Mouse (Mus musculus) adrenal gland, postnatal 36 days (tissue): ENCODE results near the gene Rgl1. TPM values are rescaled to one million over a fixed set of nuclear protein-coding genes. Genes with fewer than 3 reads are reported as not detected.

Source experiments
- DNase-seq, 2 experiments: peaks; one replicate each; pipeline ENCODE4 v3.0.0; 2021; ENCODE audit warnings: mixed read lengths in 1 of 2
- total RNA-seq, 2 experiments: library from RNA; stranded (reverse); gene quantifications; 2 replicates each; pipeline ENCODE4 v1.2.3; 2021

The Rgl1 gene
- total RNA-seq, 2 experiments from 2014 or later = 27.6 to 37.2 TPM

DNA sequence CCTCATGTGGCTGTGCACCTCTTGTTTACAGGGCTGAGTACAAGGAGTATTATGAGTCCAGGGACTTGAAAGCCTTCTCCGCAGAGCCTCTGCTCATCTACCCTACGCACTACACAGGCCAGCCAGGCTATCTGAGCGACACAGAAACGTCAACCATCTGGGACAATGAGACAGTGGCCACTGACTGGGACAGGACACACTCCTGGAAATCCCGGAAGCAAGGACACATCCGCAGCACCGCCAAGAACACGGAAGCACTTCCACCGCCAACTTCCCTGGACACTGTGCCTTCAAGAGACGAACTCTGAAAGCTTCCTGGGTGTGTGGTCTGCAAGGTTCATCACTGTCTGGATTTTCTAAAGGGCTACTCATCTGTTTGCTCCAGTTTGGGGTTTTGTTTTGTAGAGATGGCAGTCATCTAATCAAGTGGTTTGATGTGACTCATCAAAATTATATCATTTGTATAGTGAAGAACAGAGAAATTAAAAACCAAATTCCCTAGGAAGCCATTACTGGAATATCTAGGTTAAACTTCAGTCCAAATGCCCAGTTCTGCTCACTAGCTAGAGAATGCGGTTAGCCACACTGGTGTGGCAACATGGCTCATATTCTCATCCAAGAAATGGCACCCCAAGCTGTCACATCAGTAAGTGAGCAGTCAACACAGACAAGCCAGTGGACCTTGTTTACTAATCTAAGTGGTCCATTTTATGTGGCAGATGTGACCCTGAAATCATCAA is 257.5 kb downstream of the Rgl1 start:
- DNase-seq = no peak

DNA sequence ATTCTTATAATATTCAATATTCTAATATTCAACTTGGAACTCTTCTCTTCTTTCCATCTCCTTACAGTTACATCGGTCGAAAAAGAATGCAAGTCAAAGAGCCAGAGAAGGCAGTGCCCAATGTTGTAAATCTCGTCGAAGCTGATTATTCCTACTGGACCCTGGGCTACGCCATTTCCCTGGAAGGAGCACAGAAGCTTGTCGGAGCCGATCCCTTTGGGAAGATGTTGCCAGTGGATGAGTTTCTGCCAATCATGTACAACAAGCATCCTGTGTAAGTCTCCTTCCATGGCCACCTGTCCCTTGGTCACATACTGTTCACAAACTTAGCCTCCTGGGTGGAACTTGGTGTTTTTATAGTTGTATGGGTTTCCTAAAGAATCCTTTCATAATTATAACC is 259.4 kb downstream of the Rgl1 start:
- no peak for DNase-seq

DNA sequence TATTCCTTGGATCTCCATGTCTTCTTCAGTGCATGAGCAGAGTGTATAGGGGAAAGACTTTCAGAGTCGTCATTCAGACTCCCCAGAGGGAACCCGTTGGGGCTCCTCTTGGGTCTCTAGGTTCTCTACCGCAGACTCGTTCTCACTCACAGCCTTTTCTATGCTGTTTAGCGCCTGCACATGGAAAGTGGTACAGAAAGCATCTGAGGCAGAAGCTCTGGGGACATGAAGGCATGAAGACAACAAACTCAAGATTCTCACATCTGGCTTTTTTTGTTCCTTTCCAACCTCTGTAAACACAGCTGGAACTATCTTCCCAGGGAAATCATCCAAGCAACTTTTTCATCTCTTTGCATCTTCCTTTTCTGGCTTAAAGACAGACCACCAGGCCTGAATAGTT is 260.0 kb downstream of the Rgl1 start:
- no peak for DNase-seq

DNA sequence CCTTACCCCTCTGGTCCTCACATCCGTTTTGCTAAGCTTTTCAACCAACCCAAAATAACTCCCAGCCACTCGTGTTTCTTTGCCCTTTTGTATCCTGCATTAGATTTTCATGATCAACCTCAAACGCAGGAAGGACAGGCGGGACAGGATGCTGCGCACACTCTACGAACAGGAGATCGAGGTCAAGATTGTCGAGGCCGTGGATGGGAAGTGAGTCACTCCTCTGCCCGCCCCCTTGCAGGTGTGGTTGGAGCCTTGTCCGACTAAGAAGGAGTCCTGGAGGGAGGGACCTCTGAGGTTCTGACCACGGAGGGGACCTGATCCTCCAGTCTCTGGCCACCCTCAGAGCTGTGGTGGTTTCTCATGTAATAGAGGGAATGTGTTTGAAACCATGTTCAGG is 266.3 kb downstream of the Rgl1 start:
- DNase-seq = peak; percentile 40 to 58

DNA sequence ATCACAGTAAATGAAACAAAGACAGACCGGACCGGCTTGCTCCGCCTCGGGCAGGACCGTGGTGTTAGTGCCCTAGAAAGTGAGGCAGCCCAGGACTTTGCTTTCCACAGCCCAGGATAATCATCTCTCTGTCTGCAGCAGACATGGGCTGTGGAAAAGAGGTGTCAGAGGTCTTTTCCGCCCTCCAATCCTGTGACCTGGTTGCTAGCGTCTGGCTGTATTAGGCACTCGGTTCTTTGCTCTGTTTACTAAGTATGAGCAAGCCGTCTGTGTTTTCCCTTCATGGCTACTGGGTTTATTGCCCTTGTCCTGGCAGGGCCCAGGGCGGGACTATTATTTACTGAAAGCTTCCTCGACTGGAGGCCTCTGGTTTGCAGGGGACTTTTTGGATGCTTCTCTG is 268.6 kb downstream of the Rgl1 start:
- DNase-seq = peak; percentile 17 to 22

DNA sequence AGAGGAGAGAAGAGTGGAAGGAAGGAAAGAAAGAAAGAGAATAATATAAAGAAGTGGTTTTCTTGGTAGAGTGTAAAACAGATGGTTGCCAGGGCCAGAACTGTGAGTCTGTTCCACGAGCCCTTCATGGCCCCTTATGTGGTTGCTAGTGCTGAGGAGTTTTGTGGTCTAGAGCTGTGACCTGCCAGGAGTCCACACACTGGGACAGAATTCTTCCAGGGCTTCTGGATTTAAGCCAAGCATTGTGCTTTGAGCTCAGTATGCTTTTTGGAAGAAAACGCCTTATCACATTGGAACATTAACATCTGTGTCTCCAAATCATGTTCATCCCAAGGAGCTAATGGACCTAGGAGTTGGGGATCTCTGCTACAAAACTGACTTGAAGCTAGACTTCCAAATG is 269.3 kb downstream of the Rgl1 start:
- DNase-seq = no peak

DNA sequence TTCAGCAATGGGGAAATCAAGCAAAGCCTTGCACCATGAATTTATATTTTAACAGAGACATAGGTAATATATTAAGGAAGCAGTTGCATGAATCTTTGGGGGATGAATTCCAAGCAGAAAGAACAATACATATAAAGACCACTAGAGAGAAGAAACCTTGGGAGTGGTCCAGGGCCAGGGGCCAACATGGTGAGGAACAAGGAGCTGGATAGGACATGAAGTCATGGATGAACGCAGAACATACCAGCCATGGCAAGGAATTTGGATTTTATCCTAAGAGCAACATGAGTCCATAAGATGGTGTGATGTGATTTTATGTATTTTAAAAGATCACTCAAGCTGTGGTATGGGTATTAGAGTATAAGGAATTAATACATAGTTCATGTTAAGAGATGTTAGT is 273.9 kb downstream of the Rgl1 start:
- DNase-seq = no peak

DNA sequence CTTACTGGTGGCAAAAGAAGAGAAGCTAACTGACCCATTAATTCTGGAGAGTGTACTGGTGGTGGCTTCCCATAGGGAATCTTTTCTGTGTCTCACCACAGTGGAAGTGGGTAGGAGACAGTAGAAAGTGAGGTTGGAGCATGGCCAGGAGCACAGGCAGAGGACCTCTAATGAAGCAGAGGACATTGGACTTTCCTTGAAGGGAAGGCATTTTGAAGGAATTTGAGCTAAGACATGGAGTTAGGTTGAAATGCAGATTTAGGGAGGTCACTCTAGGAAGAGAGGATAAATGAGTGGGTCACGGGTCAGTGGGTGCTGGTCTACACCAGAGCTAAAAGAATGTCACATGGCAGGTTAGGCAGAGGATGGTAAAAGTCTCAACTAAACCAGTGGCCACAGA is 275.3 kb downstream of the Rgl1 start:
- DNase-seq = no peak

DNA sequence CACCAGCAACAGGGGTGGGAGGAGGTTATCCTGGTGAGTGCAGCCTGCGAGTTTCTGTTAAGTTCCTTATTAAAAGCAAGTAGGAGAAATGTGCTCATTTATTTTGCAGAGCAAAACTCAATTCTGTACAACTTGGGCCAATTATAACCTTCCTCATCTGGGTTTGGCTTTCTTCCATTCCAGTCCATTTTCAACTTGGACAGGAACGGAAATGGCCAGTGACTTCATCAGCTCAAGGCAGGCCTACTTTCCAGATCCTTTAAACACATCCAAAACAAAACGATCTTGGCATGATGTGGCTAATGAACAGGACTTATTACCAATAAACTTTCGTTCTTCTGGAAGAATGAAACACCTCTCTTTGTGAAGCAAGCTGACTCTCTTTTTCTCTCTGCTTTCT is 290.0 kb downstream of the Rgl1 start:
- DNase-seq = no peak

DNA sequence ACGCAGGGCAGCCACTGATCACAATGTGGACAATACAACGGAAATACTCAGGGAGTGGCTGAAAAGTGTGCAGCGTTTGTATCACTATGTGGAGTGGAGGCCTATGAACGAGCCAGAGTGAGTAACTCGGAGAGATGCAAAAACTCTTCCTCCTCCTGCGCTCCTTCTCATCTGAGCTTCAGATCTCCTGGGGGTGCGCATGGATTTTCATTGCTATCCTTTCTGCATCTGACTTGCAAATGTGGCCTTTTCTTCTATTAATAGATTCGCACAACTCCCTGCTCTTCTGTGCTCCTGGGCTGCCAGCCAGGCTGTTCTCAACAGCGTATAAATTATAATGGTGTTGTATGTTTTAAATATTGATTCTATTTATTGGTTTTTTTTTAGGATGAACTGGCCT is 297.7 kb downstream of the Rgl1 start:
- no peak for DNase-seq

Other genes with a start within 250 kb of the Rgl1 start
- not detected for gene Apobec4, start 15.8 kb downstream of the Rgl1 start, total RNA-seq
- 100 to 1,000 TPM; 102 to 125 TPM for gene Arpc5, start 191 bp upstream of the Rgl1 start, total RNA-seq
- 1 to 10 TPM; 2.8 to 8.8 TPM for gene Ncf2, start 33.8 kb upstream of the Rgl1 start, total RNA-seq
- gene Smg7, start 136.3 kb upstream of the Rgl1 start, total RNA-seq = 10 to 100 TPM; 55.2 to 69.1 TPM
- 1 to 10 TPM in 1 of 2 experiments, under 1 TPM in 1; 0.93 to 1.2 TPM for gene Nmnat2, start 188.6 kb upstream of the Rgl1 start, total RNA-seq